Mouse (Mus musculus) common myeloid progenitor, adult 5-6 weeks (primary cell): ENCODE measurements around the gene Rilpl1. TPM values are rescaled to one million over a fixed set of nuclear protein-coding genes. Genes with fewer than 3 reads are reported as not detected.
A peak's percentile ranks its signal among the peaks of the same experiment; 100 is the strongest.
"Not testable (repeated sequence)": the region's sequence is repeated elsewhere in the genome, so short reads cannot be mapped to it uniquely, and the experiment has no call there.

Experiments
- ATAC-seq: replicated peaks from 2 replicates; pipeline ENCODE4 v1.8.0; 2016; ENCODE audit warnings: low read depth, mild to moderate bottlenecking, moderate TSS enrichment, inconsistent platforms; ENCODE audit not compliant: poor library complexity, severe bottlenecking
- total RNA-seq: library from RNA; stranded (forward); fragments of 200-1000, 187-1606 nt; gene quantifications from 2 replicates; pipeline ENCODE4 v1.2.3, GENCODE M21; 2017

The Rilpl1 gene
- total RNA-seq, 1 experiment from 2014 or later = 5.3 TPM

DNA sequence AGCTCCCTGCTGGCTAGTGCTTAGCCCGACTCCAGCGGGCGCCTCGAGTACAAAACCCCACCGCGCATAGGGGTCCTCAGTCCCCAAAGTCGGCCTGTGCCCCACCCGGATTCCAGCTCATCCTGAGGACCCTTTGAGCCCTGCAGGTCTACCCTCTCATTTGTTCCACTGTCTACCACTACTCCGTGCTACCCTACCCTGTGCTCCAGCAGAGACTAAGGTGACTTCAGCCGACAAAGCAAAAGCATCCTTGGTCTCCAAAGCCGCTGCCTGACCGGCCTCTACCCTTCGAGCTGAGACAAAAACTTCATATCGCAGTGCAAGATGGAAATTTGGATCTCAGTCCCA, 366 bp upstream of the Rilpl1 start:
- peak; percentile 3; the same call in 1 of the 2 replicates for ATAC-seq

- ATAC-seq = peak; percentile 53
Measured at GRCm38 (mm10) chr5:124529697-124530096, 1.5 kb downstream of the Rilpl1 start.

DNA sequence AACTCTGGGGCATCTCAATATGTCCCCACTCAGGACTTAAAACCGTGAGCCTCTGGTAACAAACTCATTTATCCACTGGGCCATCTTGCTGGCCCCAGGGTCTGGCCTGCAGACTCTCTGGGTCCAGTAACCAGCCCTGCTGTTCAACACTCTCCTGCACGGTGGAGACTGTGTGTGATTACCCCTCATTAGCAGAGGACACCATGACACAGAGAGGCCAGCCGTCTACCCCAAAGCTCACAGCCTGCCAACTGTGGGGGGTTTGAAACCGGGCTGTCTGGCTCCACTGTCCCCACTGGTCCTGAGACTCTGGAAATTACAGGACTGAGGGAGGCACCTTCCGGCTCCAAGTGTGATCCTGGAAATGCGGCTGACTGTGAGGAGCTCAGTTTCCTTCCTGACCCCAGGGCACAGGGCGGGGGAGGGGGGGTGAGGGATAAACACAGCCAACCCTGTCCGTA, 2.0 kb downstream of the Rilpl1 start:
- ATAC-seq = no peak

GRCm38 (mm10) chr5:124528791-124529190, 2.4 kb downstream of the Rilpl1 start:
- no peak for ATAC-seq

GRCm38 (mm10) chr5:124528351-124528750, 2.8 kb downstream of the Rilpl1 start:
- ATAC-seq = no peak

DNA sequence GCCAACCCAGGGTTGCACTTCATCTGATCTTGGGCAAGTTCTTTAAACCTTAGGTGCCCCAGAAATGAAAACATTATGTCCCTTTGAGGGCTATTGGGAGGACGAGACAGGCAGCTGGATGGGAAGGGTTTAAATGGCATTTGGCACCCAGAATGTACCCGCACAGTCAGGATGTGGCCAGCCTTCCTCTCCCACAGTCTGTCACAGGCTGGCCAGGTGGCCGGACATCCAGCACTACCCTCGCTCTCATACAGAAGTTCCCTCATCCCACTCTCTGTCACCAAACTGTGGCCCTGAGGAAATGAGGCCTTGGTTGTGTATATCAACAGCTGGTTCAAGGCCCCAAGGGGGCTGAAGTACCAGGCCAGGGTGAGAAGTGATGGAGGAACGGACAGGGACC, 6.2 kb downstream of the Rilpl1 start:
- peak; percentile 70 for ATAC-seq

- ATAC-seq = no peak
Measured at GRCm38 (mm10) chr5:124523032-124523431, 8.2 kb downstream of the Rilpl1 start.

GRCm38 (mm10) chr5:124521588-124521987, 9.6 kb downstream of the Rilpl1 start:
- no peak for ATAC-seq

DNA sequence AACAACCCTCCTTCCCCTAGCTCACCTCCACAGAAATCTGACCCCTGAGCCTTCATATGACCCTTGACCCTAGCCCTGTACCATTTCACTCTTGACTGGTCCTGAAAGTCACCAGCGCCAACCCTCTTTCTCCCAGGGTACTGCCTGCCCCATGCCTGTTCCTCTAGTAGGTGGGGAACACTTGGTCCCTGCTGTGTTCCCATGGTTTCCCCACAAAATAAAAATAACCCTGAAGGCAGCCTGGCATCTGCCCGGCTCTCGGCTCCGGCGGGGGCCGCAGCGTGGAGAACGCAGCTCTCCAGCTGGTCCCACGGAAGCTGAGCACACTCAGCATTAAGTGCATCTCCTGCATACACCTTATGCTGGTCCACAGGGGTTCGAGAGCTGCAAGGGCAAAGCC, 12.5 kb downstream of the Rilpl1 start:
- no peak for ATAC-seq

GRCm38 (mm10) chr5:124515789-124516188, 15.4 kb downstream of the Rilpl1 start:
- ATAC-seq = no peak

DNA sequence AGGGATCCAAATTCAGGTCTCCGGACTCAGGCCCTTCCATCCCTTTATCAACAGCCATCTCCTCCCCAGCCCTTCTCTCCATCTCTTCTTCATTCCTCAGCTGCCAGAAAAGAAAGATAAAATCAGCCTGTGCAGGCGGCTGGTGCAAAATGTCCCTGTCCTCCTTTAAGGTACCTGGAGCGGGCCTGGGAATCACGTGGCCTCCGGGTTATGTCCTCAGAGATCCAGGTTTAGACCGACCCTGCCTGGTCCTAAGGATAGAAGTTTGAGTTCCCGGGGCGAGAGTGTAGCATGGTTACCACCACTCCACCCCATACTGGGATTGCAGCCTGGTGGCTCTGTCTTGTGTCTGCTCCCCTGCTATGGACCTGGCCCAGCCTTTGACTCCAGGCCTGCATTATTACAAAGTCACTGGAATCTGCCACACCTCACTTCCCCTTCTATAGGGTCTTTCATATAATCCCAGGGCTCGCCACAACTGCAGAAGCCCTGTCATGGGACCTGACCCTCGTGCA, 20.6 kb downstream of the Rilpl1 start:
- no peak for ATAC-seq

- ATAC-seq = no peak
Measured at GRCm38 (mm10) chr5:124509742-124510237, 21.4 kb downstream of the Rilpl1 start.

DNA sequence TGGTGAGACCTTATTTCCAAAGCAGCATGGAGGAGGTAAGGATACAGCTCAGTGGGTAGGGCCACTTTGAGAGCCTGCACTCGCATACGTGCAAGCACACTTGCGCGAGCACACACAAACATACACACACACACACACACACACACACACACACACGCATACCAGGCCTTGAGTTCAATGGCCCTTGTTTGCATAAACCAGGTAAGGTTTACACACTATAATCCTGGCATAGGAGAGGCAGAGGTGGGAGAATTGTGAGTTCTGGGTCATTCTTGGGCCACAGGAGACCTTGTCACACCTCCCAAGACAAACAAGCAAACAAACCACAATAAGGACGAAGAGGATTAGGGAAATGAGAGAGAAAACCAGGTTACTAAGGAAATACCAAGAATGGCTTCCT, 22.0 kb downstream of the Rilpl1 start:
- no peak for ATAC-seq

GRCm38 (mm10) chr5:124506731-124507359, 24.3 kb downstream of the Rilpl1 start:
- ATAC-seq = peak; percentile 69

DNA sequence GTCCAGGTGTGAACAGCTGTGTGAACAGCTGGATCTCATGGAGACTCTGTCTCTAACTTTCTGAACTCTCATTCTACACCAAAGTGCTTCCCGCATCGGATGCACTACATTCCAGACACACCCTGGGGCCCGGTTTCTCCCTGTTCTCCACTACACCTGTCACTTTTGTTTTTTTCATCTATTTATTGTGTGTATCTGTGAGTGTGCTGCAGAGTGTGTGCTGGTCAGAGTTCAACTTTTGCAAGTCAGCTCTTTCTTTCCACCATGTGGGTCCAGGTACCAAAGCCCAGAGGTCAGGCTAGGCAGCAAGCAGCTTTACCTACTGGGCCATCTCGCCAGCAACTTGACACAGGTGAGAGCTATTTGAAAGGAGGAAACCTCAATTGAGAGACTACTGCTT, 26.0 kb downstream of the Rilpl1 start:
- no peak for ATAC-seq

- ATAC-seq = no peak
Measured at GRCm38 (mm10) chr5:124503742-124504141, 27.4 kb downstream of the Rilpl1 start.

- ATAC-seq = no peak
Measured at GRCm38 (mm10) chr5:124501541-124501940, 29.6 kb downstream of the Rilpl1 start.

- ATAC-seq = no peak
Measured at GRCm38 (mm10) chr5:124500573-124500972, 30.6 kb downstream of the Rilpl1 start.

DNA sequence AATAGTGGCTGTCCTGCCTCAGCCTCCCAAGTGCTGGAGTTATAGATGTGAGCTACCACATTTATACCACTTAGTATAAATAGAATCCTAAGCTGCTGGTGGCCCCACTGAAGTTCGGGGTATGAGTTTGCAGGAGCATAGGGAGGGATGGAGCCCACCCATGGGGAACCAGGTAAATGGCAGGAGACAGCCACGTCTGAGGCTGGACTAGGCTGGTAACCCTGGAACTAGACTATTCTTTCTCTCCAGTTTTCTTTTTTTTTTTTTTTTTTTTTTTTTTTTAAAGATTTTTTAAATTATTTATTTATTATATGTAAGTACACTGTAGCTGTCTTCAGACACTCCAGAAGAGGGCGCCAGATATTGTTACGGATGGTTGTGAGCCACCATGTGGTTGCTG, 31.2 kb downstream of the Rilpl1 start:
- ATAC-seq = not testable (repeated sequence)

GRCm38 (mm10) chr5:124499001-124499400, 32.2 kb downstream of the Rilpl1 start:
- ATAC-seq = 0 out of 2 replicates have a peak, but pooled peaks have one; percentile 22

GRCm38 (mm10) chr5:124498221-124498876, 32.8 kb downstream of the Rilpl1 start:
- ATAC-seq = peak; percentile 63
